Mouse (Mus musculus) kidney, postnatal 14 days (tissue): ENCODE measurements around the gene Mfsd4b5.
A peak's percentile ranks its signal among the peaks of the same experiment; 100 is the strongest.
"Not testable (repeated sequence)": the region's sequence is repeated elsewhere in the genome, so short reads cannot be mapped to it uniquely, and the experiment has no call there.

ENCODE experiments used
- DNase-seq: peaks from one replicate; pipeline ENCODE4 v3.0.0; 2022; ENCODE audit warnings: mixed read lengths

Gene Mfsd4b5

GRCm38 (mm10) chr10:39986466-39986865, at the start of gene Mfsd4b5:
Gene Mfsd4b5 (minus strand): TSS chr10:39986646.
- peak; percentile 80 for DNase-seq

DNA sequence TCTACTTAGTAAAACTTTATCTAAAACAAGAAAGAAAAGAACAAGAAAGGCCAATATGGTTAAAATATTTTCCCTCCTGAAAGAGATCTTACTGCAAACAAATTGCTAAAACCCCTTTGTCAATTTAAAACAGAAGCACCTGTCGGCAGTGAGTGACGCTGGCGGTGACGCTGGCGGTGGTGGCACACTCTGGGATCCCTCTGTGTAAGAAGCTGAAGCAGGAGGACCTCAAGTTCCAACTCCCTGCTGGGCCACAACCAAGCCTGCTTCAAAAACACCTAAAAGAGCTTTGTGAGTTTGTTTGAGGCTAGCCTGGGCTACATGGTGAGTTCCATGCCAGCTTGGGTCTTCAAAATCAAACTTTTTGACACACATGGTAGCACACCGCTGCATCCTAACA, 48.5 kb upstream of the Mfsd4b5 start:
- no peak for DNase-seq

DNA sequence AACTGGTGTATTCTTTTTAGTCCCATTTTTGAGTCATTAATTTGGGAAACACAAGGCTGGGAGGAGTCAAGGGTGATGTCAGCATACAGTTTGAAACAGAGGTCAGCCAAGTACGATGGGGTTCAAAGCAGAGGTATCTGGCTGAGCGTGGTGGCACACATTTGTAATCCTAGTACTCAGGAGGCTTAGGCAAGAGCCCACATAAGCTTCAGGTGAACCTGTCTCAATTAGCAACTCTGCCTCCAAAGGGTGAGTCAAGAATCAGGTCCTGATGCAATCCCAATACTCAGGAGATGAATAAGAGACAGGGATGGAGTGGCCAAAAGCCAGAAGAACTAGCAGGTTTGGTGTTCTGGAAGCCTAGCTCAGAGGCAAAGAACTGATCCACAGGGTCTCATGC, 46.5 kb upstream of the Mfsd4b5 start:
- DNase-seq: no peak

GRCm38 (mm10) chr10:40030716-40031115, 44.3 kb upstream of the Mfsd4b5 start:
- no peak for DNase-seq

- no peak for DNase-seq
These were observed 43.2 kb upstream of the Mfsd4b5 start for GRCm38 (mm10) chr10:40029610-40030009.

DNA sequence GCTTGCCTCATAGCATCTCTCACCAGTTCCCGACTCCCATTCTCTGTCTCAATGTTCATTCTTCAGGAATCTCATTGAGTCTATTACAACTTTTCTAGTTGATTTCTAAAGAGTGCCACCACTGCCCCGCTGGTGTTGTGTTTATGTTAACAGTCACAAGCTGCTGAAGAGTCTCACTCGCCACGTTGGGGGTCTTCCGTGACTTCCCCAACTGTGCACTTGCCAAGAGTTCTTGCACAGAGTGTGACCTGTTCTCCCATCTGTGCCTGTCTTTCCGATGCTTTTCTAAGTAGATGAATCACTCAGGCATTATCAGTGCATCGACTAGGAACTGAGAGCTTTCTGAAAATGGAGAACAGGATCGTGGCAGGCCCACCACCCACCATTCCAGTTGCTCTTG, 41.6 kb upstream of the Mfsd4b5 start:
- DNase-seq: no peak

DNA sequence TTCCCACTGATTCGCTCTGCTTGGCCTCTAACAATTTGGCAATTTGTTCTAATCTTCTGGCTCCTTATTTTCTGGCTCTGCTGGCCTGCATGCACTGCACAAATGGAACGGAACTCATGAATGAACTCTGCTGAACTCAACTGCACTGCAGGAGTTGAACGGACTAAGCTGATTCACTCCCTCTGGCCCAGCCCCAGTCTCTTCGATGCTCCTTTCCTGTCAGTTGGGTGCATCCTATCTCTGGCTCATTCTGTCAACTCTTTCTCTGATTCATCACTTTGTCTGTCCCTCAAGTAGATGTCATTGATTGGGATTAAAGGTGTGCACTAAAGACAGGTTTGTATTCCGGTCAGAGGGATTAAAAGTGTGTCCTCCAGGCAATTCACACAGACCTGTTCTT, 40.1 kb upstream of the Mfsd4b5 start:
- DNase-seq: no peak

GRCm38 (mm10) chr10:40025560-40025959, 39.1 kb upstream of the Mfsd4b5 start:
- DNase-seq: no peak

GRCm38 (mm10) chr10:40024554-40025428, 38.3 kb upstream of the Mfsd4b5 start, which contains the start of gene Mfsd4b1:
Gene Mfsd4b1 (minus strand): TSS chr10:40025268.
- DNase-seq: peak; percentile 95

- DNase-seq: peak; percentile 29
These were observed 34.0 kb upstream of the Mfsd4b5 start for GRCm38 (mm10) chr10:40020401-40020800.

DNA sequence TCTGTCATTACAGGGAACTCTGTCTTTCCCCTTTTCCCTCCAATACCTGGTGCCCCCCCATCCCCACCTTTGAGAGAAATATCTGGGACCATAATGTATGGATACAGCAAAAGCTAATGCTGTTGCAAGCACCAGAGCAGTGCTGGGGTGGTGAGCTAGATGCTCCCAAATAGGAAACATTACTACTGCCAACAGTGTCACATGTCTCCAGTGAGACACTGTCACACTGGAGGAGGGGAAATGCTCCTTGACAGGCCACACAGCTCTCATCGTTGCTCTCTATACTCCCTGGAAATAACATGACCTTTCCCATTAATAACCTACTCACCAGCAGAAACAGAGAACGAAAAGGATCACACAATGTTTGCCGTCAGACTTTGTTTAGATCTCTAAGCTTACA, 33.0 kb upstream of the Mfsd4b5 start:
- DNase-seq: no peak

GRCm38 (mm10) chr10:40018261-40018860, 31.9 kb upstream of the Mfsd4b5 start:
- peak; percentile 38 for DNase-seq

DNA sequence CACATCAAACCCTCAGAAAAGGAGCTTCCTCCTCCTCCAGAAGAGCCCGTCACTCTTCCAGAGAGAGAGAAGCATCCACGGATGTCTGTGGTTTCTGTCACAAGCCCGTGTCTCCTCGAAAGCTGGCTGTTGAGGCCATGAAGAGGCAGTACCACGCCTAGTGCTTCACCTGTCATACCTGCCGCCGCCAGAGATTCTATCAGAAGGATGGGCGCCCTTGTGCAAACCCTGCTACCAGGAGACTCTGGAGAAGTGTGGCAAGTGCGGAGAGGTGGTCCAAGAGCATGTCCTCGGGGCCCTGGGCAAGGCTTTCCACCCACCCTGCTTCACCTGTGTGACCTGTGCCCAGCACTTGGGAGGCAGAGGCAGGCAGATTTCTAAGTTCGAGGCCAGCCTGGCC, 23.1 kb upstream of the Mfsd4b5 start:
- no peak for DNase-seq

GRCm38 (mm10) chr10:40008847-40009246, 22.4 kb upstream of the Mfsd4b5 start:
- not testable (repeated sequence) for DNase-seq

DNA sequence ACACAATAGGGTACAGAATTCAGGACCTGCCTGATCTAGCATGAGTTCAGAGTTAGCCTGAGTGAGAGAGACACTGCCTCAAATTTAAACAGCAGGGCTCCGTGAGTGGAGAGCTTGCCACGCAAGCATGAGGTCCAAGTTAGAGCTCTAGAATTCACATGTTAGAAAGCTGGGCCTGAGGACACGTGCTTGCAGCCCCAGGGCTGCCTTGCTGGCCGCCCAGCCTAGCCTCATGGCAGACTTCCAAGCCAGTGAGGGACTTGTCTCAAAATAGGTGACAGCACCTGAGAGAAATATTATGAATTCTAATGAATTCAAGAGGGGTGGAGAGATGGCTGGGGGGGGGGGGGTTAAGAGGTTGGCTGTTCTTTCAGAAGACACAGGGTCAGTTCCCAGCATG, 21.5 kb upstream of the Mfsd4b5 start:
- no peak for DNase-seq

DNA sequence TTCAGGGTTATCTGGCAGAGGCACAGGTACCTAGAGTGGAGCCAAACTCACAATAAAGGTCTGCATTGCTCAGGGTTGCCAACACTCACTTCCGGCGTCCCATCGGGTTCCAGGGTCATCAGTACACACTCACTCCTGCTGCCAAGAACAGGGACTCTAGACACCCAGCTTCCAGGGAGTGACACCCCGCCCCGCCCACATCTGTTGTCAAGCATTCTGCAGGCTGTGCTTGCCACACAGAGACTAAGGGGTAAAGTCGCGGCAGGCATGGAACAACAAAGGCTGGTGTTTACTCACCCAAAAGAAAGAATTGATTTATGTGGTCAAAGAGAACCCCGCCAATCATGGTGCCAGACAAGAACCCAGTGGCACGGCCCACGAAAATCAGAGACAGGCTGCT, 20.5 kb upstream of the Mfsd4b5 start:
- DNase-seq: no peak

DNA sequence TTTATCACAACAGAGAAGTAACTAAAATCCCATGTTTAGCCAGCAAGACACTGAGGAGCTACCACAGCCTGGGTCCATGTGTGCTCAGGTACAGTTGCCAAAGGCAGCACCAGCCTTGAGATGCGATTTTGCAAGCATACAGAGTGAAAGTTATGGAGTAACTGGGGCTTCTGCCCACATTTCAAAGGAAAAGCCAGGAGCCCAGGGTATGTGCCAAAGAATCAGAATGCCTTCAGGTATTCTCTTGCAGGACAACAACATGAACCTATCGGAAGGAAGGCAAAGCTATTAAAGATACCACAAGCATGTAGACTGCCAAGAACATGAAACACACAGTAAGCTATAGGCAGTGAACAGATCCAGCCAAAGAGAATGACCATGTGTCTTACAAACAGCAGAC, 14.3 kb upstream of the Mfsd4b5 start:
- no peak for DNase-seq

GRCm38 (mm10) chr10:39991155-39991554, 4.7 kb upstream of the Mfsd4b5 start:
- DNase-seq: peak; percentile 75

DNA sequence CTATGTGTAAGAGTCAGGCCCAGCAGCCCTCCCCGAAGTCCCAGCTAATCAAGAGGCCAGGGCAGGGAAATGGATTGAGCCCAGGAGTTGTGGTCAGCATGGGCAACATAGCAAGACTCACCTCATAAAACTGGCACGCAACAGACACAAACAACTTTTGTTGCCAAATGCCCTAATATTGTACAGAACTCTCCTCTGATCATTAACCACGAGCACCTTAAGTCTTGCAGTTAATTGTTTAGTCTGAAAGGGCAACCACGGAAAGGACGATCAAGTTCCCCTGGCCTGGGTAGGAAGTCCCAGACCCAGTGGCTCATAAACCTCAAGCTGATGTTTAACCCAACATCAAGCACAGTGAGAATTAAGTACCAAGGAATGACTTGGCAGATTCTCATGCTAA, 3.8 kb downstream of the Mfsd4b5 start:
- peak; percentile 85 for DNase-seq

GRCm38 (mm10) chr10:39978231-39978630, 8.2 kb downstream of the Mfsd4b5 start:
- no peak for DNase-seq

- DNase-seq: no peak
These were observed 9.1 kb downstream of the Mfsd4b5 start for GRCm38 (mm10) chr10:39977346-39977745.

- DNase-seq: no peak
These were observed 10.7 kb downstream of the Mfsd4b5 start for GRCm38 (mm10) chr10:39975771-39976170.

DNA sequence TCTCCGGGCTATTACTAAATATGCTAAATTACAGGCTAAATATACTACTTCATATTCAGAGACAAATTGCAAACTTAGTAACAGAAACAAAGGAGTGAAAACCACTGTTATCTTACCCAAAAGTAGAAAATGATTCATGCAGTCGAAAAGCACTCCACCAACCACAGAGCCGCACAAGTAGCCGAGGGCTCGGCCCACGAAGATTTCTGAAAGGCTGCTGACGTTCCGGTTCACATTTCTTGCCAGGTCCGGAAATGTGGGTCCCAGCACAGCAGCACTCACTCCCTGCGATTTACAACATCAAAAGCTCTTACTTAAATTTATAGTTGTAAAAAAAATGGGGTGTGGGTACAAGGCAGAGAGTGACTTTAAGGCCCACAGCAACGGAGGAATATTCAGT, 11.5 kb downstream of the Mfsd4b5 start:
- peak; percentile 20 for DNase-seq

DNA sequence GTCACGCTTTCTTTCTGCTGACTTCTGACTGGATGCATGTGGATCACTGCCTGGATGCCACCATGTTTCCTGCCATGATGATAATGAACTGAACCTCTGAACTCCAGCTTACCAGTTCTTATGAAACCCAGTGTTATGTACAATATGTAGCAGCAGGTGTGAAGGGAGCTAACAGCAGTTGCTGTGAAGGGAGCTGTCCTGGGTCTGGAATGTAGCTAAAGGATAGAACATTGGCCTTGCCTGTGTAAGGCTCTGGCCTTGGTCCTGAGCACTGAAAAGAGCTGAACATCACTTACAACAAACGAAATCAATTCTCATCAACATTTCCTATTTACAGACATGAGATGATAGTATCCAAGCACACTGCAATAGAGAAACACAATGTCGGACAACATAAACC, 18.9 kb downstream of the Mfsd4b5 start:
- no peak for DNase-seq
